Mouse (Mus musculus): ENCODE measurements at regions not wholly inside any gene's neighbourhood (a gene's known extent, or its start where the extent isn't known, plus 50 kb on each side); places are given as distances from the start of the nearest gene placed in this dataset.
A peak's percentile ranks its signal among the peaks of the same experiment; 100 is the strongest.

DNA sequence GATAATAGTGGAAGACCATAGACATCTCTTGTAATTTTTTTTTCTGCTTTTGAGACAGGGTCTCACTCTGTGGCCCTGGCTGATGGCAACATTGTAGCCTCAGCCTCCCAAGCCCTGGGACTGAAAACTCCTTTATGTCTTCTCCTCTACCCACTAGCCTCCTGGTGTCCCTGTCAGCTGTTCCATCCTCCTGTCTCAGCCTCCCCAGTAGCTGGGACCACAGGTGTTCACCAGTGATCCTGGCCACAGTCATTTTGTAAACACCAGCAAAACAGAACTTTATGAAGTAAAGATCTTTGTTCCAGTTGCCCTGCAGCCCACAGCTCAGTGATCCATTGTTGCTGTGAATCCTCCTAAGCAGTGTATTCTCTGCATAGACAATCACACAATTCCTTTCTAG, 129.9 kb upstream of the Eya4 start:
- no peak for DNase-seq

DNA sequence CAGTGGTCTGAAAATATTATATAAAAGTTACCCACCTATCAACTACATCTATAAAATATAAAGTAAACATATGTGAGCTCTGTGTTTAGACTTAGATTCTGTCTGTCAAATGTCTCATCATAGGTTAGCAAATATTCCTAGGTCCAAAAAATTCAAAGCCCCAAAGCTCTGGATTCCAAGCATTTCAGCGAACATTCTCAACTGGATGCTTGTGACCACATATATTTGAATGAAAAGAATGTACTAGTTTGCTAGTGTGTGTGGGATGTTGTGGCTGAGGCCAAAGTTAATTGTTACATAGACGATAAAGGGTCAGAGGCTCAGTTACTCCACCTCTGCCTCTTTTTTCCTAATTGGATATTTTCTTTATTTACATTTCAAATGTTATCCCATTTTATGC, 128.3 kb upstream of the Eya4 start:
- DNase-seq, result no peak

DNA sequence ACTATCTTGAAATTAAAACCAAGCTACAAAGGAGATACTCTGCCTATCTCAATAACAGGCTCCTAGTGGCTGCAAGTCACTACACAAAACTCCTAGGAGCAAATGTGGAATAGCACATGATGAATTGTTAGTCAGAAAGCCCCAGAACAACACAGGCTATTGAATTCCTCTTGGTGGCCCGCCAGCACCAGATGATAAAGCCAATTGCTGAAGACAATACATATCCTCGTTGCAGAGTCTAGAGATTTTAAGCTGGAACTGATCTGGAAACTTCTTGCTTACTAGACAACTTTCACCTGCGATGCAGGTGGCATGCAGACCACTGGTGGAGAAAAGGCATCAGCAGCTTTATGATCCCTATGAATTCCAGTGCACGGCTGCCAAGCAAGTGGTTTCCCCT, 126.5 kb upstream of the Eya4 start:
- no peak for DNase-seq

DNA sequence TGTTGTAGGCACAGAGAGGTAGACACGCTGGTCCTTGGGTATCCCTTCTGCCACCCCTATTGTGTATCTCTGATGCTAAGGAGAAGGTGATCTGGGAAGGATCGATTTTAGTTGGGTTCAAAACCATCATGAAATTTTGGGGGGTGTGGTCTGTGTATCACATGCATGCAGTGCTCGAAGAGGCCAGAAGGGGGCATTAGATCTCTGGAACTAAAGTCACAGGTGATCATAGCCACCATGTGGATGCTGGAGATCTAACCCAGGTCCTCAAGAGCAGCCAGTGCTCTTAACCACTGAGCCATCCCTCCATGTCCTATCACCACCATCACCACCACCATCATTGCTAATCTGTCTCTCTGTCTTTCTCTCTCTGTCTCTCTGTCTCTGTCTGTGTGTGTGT, 100.4 kb upstream of the Eya4 start:
- no peak for DNase-seq

DNA sequence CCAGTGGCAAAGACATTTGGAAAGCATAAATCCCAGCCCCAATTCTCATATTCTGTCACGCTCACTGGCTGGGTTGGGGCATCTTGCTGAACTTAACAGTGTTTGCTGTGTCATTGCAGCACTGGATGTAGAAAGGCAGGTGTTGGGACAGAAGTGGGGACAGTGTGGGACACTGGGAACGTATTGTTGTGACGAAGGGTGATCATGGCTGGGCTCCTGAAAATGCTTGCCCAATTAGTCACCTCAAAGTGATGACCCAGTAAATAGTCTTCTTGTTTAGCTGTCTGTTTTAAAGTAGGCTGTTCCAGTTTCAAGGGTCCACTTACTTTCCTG, 100.0 kb upstream of the Eya4 start:
- DNase-seq, result no peak

DNA sequence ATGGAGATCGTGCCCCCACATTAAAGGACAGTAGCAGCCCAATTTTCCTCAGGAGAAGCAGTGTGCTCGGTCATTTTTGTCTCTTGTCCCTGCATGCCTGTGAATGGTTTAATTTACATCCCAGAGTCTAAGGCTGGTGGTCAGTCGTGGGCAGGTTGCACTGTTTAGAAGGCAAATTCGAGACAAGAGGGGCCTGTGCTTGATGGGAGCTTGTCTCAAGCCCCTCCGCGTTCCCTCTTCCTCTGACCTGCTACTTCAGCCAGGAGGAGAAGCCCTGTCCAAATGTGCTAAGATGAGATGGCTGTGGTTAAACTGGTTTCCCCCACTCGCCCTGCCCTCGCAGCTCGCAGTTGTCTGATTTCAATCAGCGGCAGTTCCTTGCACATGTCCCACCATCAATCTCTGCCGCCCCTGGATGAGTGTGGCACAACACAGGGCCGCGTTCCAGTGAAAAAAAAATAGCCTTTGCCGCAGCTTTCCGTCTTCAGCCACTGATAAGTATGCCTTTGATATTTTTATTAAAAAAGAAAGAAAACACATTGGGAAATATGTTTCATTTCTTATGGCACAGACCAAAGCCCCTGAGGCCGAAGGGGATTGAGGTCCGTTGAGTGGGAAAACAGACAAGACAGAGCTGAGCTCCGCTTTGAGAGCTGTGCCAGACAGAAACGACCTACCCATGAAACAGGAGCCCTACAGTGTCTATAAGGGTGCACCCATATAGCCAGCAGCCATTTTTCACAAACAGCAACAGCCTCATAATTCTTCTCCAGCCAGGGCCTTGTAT, 99.5 kb upstream of the Eya4 start:
- peak; percentile 20 for DNase-seq

DNA sequence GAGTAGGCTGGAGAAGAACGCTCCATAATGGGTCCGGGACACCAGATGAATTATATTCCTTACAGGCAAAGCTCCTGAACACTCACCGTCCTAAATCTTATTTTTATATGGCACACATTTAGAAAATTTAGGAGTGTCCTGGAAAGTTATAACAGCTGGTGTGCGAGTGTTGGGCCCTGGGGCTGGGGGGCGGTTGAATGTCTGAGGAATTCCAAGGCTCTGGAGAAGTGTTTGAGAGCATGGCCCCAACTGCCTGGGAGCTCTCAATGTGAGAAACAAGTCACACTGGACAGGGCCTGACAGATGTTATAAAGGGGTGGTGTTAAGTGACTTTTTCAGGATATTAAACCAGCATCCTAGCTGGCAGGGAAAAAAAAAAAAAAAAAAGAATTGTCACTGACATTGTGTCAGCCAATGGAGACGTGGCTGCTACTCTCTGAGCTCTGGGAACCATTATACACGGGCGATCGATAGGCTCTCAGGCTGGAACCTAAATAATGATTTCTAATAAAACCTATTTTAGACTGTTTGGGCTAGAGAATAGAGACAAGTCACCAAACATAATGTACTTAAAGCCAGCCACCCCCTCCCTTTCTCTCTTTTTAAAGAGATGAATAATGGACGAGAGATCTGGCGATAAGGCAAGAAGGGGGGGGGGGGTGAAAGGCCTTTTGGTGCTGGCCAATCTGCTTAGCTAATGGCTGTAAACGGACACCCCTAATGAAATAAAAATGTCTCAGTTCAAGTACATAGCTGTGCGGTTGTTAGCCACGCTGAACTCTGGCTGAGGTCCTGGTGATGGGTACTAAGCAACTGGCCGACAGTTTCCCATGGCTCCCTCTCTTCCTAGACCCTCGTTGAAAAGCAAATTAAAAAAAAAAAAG, 98.6 kb upstream of the Eya4 start:
- no peak for DNase-seq

DNA sequence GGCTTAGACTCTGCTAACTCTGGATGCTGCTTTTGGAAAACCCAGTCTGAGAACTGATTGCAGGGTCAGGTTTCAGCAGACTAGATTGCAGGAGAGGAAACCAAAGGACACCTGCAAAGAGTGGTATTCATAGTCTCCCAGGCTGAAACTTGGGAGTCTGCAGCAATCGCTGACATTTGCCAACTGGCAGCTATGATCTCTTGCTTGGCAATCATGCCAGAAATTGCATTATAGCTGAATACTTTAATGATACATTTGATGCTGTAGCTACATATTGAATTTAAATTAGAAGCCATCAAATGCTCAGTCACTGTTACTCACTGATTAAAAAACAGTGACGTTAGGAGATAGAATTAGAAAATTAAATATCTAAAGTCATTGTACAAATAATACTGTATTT, 79.8 kb upstream of the Eya4 start:
- DNase-seq, result no peak

DNA sequence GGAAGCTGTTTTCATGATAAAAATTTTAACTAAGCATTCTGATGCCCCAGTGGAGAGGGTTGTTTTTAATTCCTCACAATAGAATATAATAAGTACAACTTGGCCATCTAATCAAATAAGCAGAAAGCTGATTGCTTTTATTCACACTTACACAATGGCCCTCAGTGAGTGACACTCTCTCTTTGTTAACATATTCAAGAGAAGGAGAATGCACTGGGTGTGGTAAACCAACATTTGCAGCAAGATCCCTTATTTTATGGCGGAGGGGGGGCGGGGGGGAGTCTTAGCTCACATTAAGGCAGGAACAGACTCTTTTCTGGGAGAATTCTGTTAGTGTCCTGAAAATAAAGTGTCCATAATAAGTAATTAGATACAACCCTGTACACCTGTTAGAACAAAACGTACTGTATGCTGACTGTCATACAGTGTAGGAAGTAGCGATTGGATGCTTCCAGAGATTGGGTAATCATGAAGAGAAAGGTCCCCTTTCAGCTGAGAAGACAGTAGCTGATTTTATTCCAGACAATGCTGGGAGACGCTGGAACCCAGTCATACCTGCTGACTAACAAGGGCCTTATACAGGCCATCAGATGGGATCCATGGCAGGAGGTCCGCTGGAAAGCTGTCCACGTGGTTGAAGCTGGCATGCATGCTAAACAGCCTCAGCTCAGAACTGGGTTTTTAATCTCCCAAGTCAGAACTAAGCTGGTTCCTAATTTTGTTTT, 63.4 kb upstream of the Eya4 start:
- DNase-seq, result no peak

DNA sequence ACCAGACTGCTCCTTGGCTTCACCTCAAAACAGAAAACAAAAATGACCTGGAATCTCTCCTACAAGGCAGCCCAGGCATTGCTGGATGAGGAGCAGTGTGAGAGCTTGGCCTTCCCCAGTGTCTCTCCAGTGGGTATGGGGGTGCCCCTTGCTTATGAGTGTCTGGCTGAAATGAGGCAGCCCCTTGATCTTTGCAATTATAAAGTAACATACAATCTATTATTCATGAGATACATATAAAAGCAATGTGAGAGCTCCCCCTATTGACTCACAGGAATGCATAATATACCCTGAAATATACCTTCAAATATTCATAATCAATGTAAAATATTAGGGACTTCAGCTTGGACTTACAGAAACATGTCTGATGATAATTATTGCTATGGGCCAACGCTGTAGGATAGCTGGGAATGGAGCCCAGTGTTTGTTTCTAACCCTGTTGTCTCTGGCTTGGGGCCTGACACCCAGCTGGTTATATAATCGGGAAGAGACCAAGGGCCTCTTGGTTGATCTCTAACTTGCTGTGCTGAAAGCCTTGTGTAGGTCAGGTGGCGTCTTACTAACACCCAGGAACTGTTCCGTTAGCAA, 52.9 kb upstream of the Eya4 start:
- DNase-seq, result no peak
